Mouse (Mus musculus): ENCODE data around the gene P2ry4.

P2ry4 gene

GRCm38 (mm10) chrX:100594791-100595190 is at the start of gene P2ry4:
TSS of gene P2ry4 (minus strand) at chrX:100594869.
- in situ Hi-C loops (cut with MboI, MseI), result no loop called here

- in situ Hi-C loops (cut with MboI, MseI), result no loop called here
Measured at GRCm38 (mm10) chrX:100638477-100638876, 43.8 kb upstream of the P2ry4 start.

- in situ Hi-C loops (cut with MboI, MseI), result no loop called here
Measured at GRCm38 (mm10) chrX:100629076-100629475, 34.4 kb upstream of the P2ry4 start.

GRCm38 (mm10) chrX:100625802-100626793 is 31.4 kb upstream of the P2ry4 start, which contains the start of gene Pdzd11:
TSS of gene Pdzd11 (minus strand) at chrX:100626568.
- in situ Hi-C loops (cut with MboI, MseI), result no loop called here

- in situ Hi-C loops (cut with MboI, MseI), result no loop called here
Measured at GRCm38 (mm10) chrX:100625546-100625801, 30.8 kb upstream of the P2ry4 start, which contains the start of gene Kif4. TSS of gene Kif4 (plus strand) at chrX:100625737.

GRCm38 (mm10) chrX:100625146-100625545 is 30.5 kb upstream of the P2ry4 start:
- in situ Hi-C loops (cut with MboI, MseI), result no loop called here

GRCm38 (mm10) chrX:100624242-100624641 is 29.6 kb upstream of the P2ry4 start:
- in situ Hi-C loops (cut with MboI, MseI), result no loop called here

GRCm38 (mm10) chrX:100621366-100621765 is 26.7 kb upstream of the P2ry4 start:
- in situ Hi-C loops (cut with MboI, MseI), result no loop called here

GRCm38 (mm10) chrX:100618488-100618887 is 23.8 kb upstream of the P2ry4 start:
- in situ Hi-C loops (cut with MboI, MseI), result loop anchor here (10.0 kb wide), 1 partner anchor 356 kb away; no protein-coding TSS in a partner anchor

GRCm38 (mm10) chrX:100605314-100605713 is 10.6 kb upstream of the P2ry4 start, which contains the start of gene Arr3:
TSS of gene Arr3 (plus strand) at chrX:100605497.
- in situ Hi-C loops (cut with MboI, MseI), result no loop called here

GRCm38 (mm10) chrX:100599755-100600154 is 5.1 kb upstream of the P2ry4 start:
- in situ Hi-C loops (cut with MboI, MseI), result no loop called here

- in situ Hi-C loops (cut with MboI, MseI), result no loop called here
Measured at GRCm38 (mm10) chrX:100597439-100597838, 2.8 kb upstream of the P2ry4 start.

GRCm38 (mm10) chrX:100571951-100572350 is 22.7 kb downstream of the P2ry4 start, which contains the start of gene Awat1:
TSS of gene Awat1 (plus strand) at chrX:100572251.
- in situ Hi-C loops (cut with MboI, MseI), result no loop called here

- in situ Hi-C loops (cut with MboI, MseI), result no loop called here
Measured at GRCm38 (mm10) chrX:100565696-100566095, 29.0 kb downstream of the P2ry4 start.

- in situ Hi-C loops (cut with MboI, MseI), result no loop called here
Measured at GRCm38 (mm10) chrX:100556026-100556425, 38.6 kb downstream of the P2ry4 start.
